8 mouse cellular contexts compared by ENCODE assay signal in genomic region chr16:45810155-45810554, GRCm38 (mm10).
DNase-seq lines count a peak whose midpoint lies in the region; ATAC-seq and TF ChIP-seq lines count a peak whose summit lies in the region.

No protein-coding gene starts in this region.

- peaks cover 18% of the 10 kb centered on the region for H3K4me1 ChIP-seq in heart, embryonic 11.5 days (ENCODE audit: control insufficient read depth, insufficient read depth, low read length)
- H3K4me1 ChIP-seq in stomach, postnatal 0 days (replicated peaks; ENCODE audit: control insufficient read depth, insufficient read depth) = 0 out of 2 replicates have a peak, but pooled peaks cover 2% of the 10 kb centered on the region

- TF ChIP-seq EP300 in stomach, postnatal 0 days (optimal IDR thresholded peaks at IDR 0.05) = no peak

- intact Hi-C loops in left cerebral cortex, postnatal 36 days (cut with DNase I) = no loop called here

- no peak for TF ChIP-seq CTCF in stomach, postnatal 0 days (IDR thresholded peaks at IDR 0.05; ENCODE audit: low read depth)

- H3K4me3 ChIP-seq in heart, embryonic 11.5 days (ENCODE audit: low read depth, low read length) = no peak overlapping the region
- H3K4me3 ChIP-seq in stomach, postnatal 0 days (ENCODE audit: low read depth, low read length) = no peak overlapping the region

- no peaks in the 10 kb centered on the region for H3K9me3 ChIP-seq in heart, embryonic 11.5 days (replicated peaks; ENCODE audit: control insufficient read depth, low read length)
- H3K9me3 ChIP-seq in stomach, postnatal 0 days (ENCODE audit: control insufficient read depth, low read length) = no peaks in the 10 kb centered on the region

- WGBS in heart, embryonic 11.5 days (ENCODE audit: insufficient replicate concordance) = 43% methylated on average over 2 of the region's 2 CpGs
- whole genome bisulfite sequencing in stomach, postnatal 0 days = 28% methylated on average over 2 of the region's 2 CpGs

- DNase-seq in heart, adult 11 months = peak; percentile 97
- DNase-seq in heart, adult 8-10 months (ENCODE audit: low spot score) = no peak
- peak; percentile 36 for DNase-seq in liver
- no peak for DNase-seq in stomach, postnatal 0 days (ENCODE audit: low spot score)
- DNase-seq in right cerebral cortex, adult 2 months (ENCODE audit: low spot score in 2 of 2) = no peak
- no peak for DNase-seq in left cerebral cortex, postnatal 36 days (ENCODE audit: low spot score in 2 of 2)
- no peak for DNase-seq in kidney, adult 8-10 months

- H3K4me2 ChIP-seq in heart, embryonic 11.5 days = no peak overlapping the region
- no peak overlapping the region for H3K4me2 ChIP-seq in stomach, postnatal 0 days (replicated peaks; ENCODE audit: low read depth)

- ATAC-seq in heart, embryonic 11.5 days (replicated peaks; ENCODE audit: insufficient number of reproducible peaks, low FRiP score, low TSS enrichment) = no peak
- peak; percentile 49; the same call in 1 of the 2 replicates for ATAC-seq in stomach, postnatal 0 days (ENCODE audit: low FRiP score, low TSS enrichment)

- peaks cover 7% of the 10 kb centered on the region; the same call in 1 of the 2 replicates for H3K36me3 ChIP-seq in heart, embryonic 11.5 days (ENCODE audit: control insufficient read depth, insufficient read depth, low read length)
- peaks cover 10% of the 10 kb centered on the region for H3K36me3 ChIP-seq in stomach, postnatal 0 days (ENCODE audit: control insufficient read depth, insufficient read depth, low read length)

- no peak overlapping the region for H3K9ac ChIP-seq in heart, embryonic 11.5 days (ENCODE audit: low read depth, low read length)
- H3K9ac ChIP-seq in stomach, postnatal 0 days (ENCODE audit: low read length) = no peak overlapping the region

- H3K27ac ChIP-seq in heart, embryonic 11.5 days (ENCODE audit: low read depth, low read length) = peak overlapping the region; percentile 84
- H3K27ac ChIP-seq in stomach, postnatal 0 days (replicated peaks) = peak overlapping the region; percentile 3; the same call in 1 of the 2 replicates

- H3K27me3 ChIP-seq in heart, embryonic 11.5 days (ENCODE audit: control insufficient read depth, insufficient read depth, low read length) = no peaks in the 10 kb centered on the region
- H3K27me3 ChIP-seq in stomach, postnatal 0 days (ENCODE audit: control insufficient read depth, insufficient read depth, low read length) = no peaks in the 10 kb centered on the region

Comparison
In these comparisons a context has a peak if more than half of its experiments do, and no peak if none do; other contexts are left out.
1. DNase-seq: peak in heart, adult 11 months (single experiment) and liver (single experiment); none in heart, adult 8-10 months (single experiment), stomach, postnatal 0 days (single experiment), right cerebral cortex, adult 2 months (0 of 2), left cerebral cortex, postnatal 36 days (0 of 2) and kidney, adult 8-10 months (0 of 2).